Mouse (Mus musculus) heart, embryonic 12.5 days (tissue): Measurements from ENCODE around the gene Fam129c. TPM values are rescaled to one million over a fixed set of nuclear protein-coding genes. Genes with fewer than 3 reads are reported as not detected.

ENCODE experiments used
- ATAC-seq: fragments of 200-750 bp; cut with Nextera tagmentation; 2 replicates; pipeline ENCODE4 v1.8.0; 2017; ENCODE audit warnings: moderate TSS enrichment, moderate library complexity; ENCODE audit not compliant: insufficient number of reproducible peaks, low FRiP score
- H3K27ac ChIP-seq: fragments of 300-500 bp; sonication (generic); 2 replicates; pipeline ENCODE4 v1.5.1; 2016; ENCODE audit warnings: mild to moderate bottlenecking, moderate library complexity; ENCODE audit not compliant: poor library complexity, severe bottlenecking
- H3K27me3 ChIP-seq: fragments of 300-500 bp; sonication (generic); replicated peaks from 2 replicates; pipeline ENCODE4 v1.6.1; 2016; ENCODE audit warnings: mild to moderate bottlenecking, moderate library complexity
- H3K36me3 ChIP-seq: fragments of 300-500 bp; sonication (generic); 2 replicates; pipeline ENCODE4 v1.6.1; 2016; ENCODE audit warnings: mild to moderate bottlenecking, moderate library complexity
- H3K4me1 ChIP-seq: fragments of 300-500 bp; sonication (generic); replicated peaks from 2 replicates; pipeline ENCODE4 v1.6.1; 2016; ENCODE audit warnings: mild to moderate bottlenecking
- H3K4me2 ChIP-seq: fragments of 300-500 bp; sonication (generic); 2 replicates; pipeline ENCODE4 v1.6.1; 2016; ENCODE audit warnings: mild to moderate bottlenecking, moderate library complexity
- H3K4me3 ChIP-seq: fragments of 300-500 bp; sonication (generic); 2 replicates; pipeline ENCODE4 v1.5.1; 2016; ENCODE audit warnings: mild to moderate bottlenecking
- H3K9ac ChIP-seq: fragments of 300-500 bp; sonication (generic); 2 replicates; pipeline ENCODE4 v1.6.1; 2016; ENCODE audit warnings: mild to moderate bottlenecking, moderate library complexity
- H3K9me3 ChIP-seq: fragments of 300-500 bp; sonication (generic); replicated peaks from 2 replicates; pipeline ENCODE4 v1.6.1; 2016; ENCODE audit warnings: mild to moderate bottlenecking, moderate library complexity
- WGBS: fragments of 180-500 bp; shearing (Covaris S2); methylation state at CpG from one replicate; pipeline ENCODE4 v1.1.7; 2016; 5-methylcytosine and 5-hydroxymethylcytosine counted together
- polyA plus RNA-seq: library from polyadenylated mRNA; unstranded; fragments of >200 nt; fragmentation: Nextera tagmentation; extraction: Ambion mirVana; gene quantifications from 2 replicates; pipeline ENCODE4 v1.2.1, GENCODE M21; 2016

Fam129c gene
- polyA plus RNA-seq, 1 experiment from 2014 or later = 2.2 TPM

- H3K4me2 ChIP-seq = peak within 1 kb of the TSS; percentile 83
- no peaks in the 10 kb centered on the region for H3K27me3 ChIP-seq
- peak within 1 kb of the TSS; percentile 94 for H3K9ac ChIP-seq
- peak within 1 kb of the TSS; percentile 86 for H3K4me3 ChIP-seq
- under 1% methylated on average over 79 of the region's 82 CpGs for WGBS
- peaks cover 15% of the 10 kb centered on the region for H3K4me1 ChIP-seq
- no peaks in the 10 kb centered on the region for H3K9me3 ChIP-seq
- ATAC-seq = peak; percentile 99
- peaks cover 35% of the 10 kb centered on the region for H3K36me3 ChIP-seq
- peak within 1 kb of the TSS; percentile 73; the same call in 1 of the 2 replicates for H3K27ac ChIP-seq
Observed at GRCm38 (mm10) chr8:71610822-71611651, 13.6 kb downstream of the Fam129c start, which contains the start of gene Colgalt1. TSS of gene Colgalt1 (plus strand) at chr8:71610998.

GRCm38 (mm10) chr8:71612141-71612540 is 14.7 kb downstream of the Fam129c start:
- H3K9ac ChIP-seq = peak overlapping the region; percentile 94
- H3K4me1 ChIP-seq = peaks cover 15% of the 10 kb centered on the region
- no peaks in the 10 kb centered on the region for H3K9me3 ChIP-seq
- peak overlapping the region; percentile 83 for H3K4me2 ChIP-seq
- no peak for ATAC-seq
- no peak overlapping the region for H3K27ac ChIP-seq
- WGBS = 51% methylated on average over 5 of the region's 5 CpGs
- H3K4me3 ChIP-seq = peak overlapping the region; percentile 86
- peaks cover 46% of the 10 kb centered on the region for H3K36me3 ChIP-seq
- no peaks in the 10 kb centered on the region for H3K27me3 ChIP-seq

- no peak for ATAC-seq
Observed at GRCm38 (mm10) chr8:71613418-71613817, 16.0 kb downstream of the Fam129c start.

GRCm38 (mm10) chr8:71619786-71620185 is 22.3 kb downstream of the Fam129c start:
- Histone ChIP-seq H3K36me3 (peaks cover 98% of the 10 kb centered on the region), H3K9me3 (peaks cover 35% of the 10 kb centered on the region), H3K9ac (no peak overlapping the region), H3K4me3 (no peak overlapping the region), H3K4me2 (no peak overlapping the region), H3K27me3 (no peaks in the 10 kb centered on the region), H3K27ac (no peak overlapping the region), H3K4me1 (no peaks in the 10 kb centered on the region)
- WGBS = 88% methylated on average over 2 of the region's 2 CpGs
- no peak for ATAC-seq

More at GRCm38 (mm10) chr8:71613418-71613817, 16.0 kb downstream of the Fam129c start:
- H3K4me2 ChIP-seq = no peak overlapping the region
- peaks cover 59% of the 10 kb centered on the region for H3K36me3 ChIP-seq
- H3K4me1 ChIP-seq = peaks cover 15% of the 10 kb centered on the region
- no peak overlapping the region for H3K9ac ChIP-seq
- WGBS = 52% methylated on average over 4 of the region's 4 CpGs
- H3K27ac ChIP-seq = no peak overlapping the region
- no peaks in the 10 kb centered on the region for H3K27me3 ChIP-seq
- H3K4me3 ChIP-seq = no peak overlapping the region
- H3K9me3 ChIP-seq = no peaks in the 10 kb centered on the region

- H3K36me3 ChIP-seq = peaks cover 64% of the 10 kb centered on the region
- H3K27ac ChIP-seq = no peak overlapping the region
- no peak for ATAC-seq
- no peak overlapping the region for H3K9ac ChIP-seq
- H3K4me1 ChIP-seq = peaks cover 31% of the 10 kb centered on the region
- H3K27me3 ChIP-seq = peaks cover 7% of the 10 kb centered on the region
- no peak overlapping the region for H3K4me3 ChIP-seq
- no peak overlapping the region for H3K4me2 ChIP-seq
- WGBS = 71% methylated on average over 1 of the region's 1 CpGs
- peaks cover 35% of the 10 kb centered on the region for H3K9me3 ChIP-seq
Observed at GRCm38 (mm10) chr8:71625088-71625487, 27.6 kb downstream of the Fam129c start.

- no peak for ATAC-seq
- WGBS = 82% methylated on average over 9 of the region's 9 CpGs
Observed at GRCm38 (mm10) chr8:71626753-71627152, 29.3 kb downstream of the Fam129c start.

GRCm38 (mm10) chr8:71627265-71628099 is 30.0 kb downstream of the Fam129c start:
- Histone ChIP-seq H3K4me3 (no peak overlapping the region), H3K4me1 (peaks cover 31% of the 10 kb centered on the region), H3K9me3 (peaks cover 23% of the 10 kb centered on the region), H3K27me3 (peaks cover 29% of the 10 kb centered on the region), H3K9ac (no peak overlapping the region), H3K27ac (peak overlapping the region; percentile 76), H3K36me3 (peaks cover 40% of the 10 kb centered on the region), H3K4me2 (no peak overlapping the region)
- ATAC-seq = peak; percentile 67
- 41% methylated on average over 9 of the region's 9 CpGs for WGBS

More at GRCm38 (mm10) chr8:71626753-71627152, 29.3 kb downstream of the Fam129c start:
- Histone ChIP-seq H3K9ac (no peak overlapping the region), H3K27me3 (peaks cover 24% of the 10 kb centered on the region), H3K9me3 (peaks cover 24% of the 10 kb centered on the region), H3K27ac (no peak overlapping the region), H3K4me2 (no peak overlapping the region), H3K36me3 (peaks cover 47% of the 10 kb centered on the region), H3K4me1 (peaks cover 31% of the 10 kb centered on the region), H3K4me3 (no peak overlapping the region)

GRCm38 (mm10) chr8:71628396-71629095 is 31.1 kb downstream of the Fam129c start:
- Histone ChIP-seq H3K27ac (peak overlapping the region; percentile 76), H3K9ac (peak overlapping the region; percentile 73), H3K4me1 (peaks cover 31% of the 10 kb centered on the region), H3K36me3 (peaks cover 29% of the 10 kb centered on the region), H3K9me3 (peaks cover 23% of the 10 kb centered on the region), H3K27me3 (peaks cover 39% of the 10 kb centered on the region), H3K4me3 (peak overlapping the region; percentile 58), H3K4me2 (peak overlapping the region; percentile 94)
- 8% methylated on average over 16 of the region's 16 CpGs for WGBS
- ATAC-seq = no peak

- H3K4me3 ChIP-seq = peak overlapping the region; percentile 58
- peaks cover 31% of the 10 kb centered on the region for H3K4me1 ChIP-seq
- under 1% methylated on average over 55 of the region's 55 CpGs for WGBS
- peak overlapping the region; percentile 76 for H3K27ac ChIP-seq
- H3K4me2 ChIP-seq = peak overlapping the region; percentile 94
- H3K9me3 ChIP-seq = peaks cover 19% of the 10 kb centered on the region
- peaks cover 46% of the 10 kb centered on the region for H3K27me3 ChIP-seq
- ATAC-seq = peak; percentile 88
- H3K9ac ChIP-seq = peak overlapping the region; percentile 73
- peaks cover 23% of the 10 kb centered on the region for H3K36me3 ChIP-seq
Observed at GRCm38 (mm10) chr8:71629096-71629697, 31.7 kb downstream of the Fam129c start.

- Histone ChIP-seq H3K36me3 (peaks cover 17% of the 10 kb centered on the region), H3K4me1 (peaks cover 31% of the 10 kb centered on the region), H3K9ac (peak overlapping the region; percentile 73), H3K27ac (no peak overlapping the region), H3K4me3 (peak overlapping the region; percentile 58), H3K9me3 (peaks cover 18% of the 10 kb centered on the region), H3K27me3 (peaks cover 52% of the 10 kb centered on the region), H3K4me2 (peak overlapping the region; percentile 94)
- peak; percentile 13; the same call in 1 of the 2 replicates for ATAC-seq
- 6% methylated on average over 25 of the region's 25 CpGs for WGBS
Observed at GRCm38 (mm10) chr8:71629781-71630212, 32.3 kb downstream of the Fam129c start.
